Mouse (Mus musculus) liver, postnatal 0 days (tissue): ENCODE results near the gene Cacng4.

Experiments used
- CTCF ChIP-seq: sonication (generic); IDR thresholded peaks from 2 replicates; pipeline ENCODE4 v1.5.1; 2016; ENCODE audit warnings: antibody characterized with exemption, low read depth
- EP300 ChIP-seq: IDR thresholded peaks from 2 replicates; pipeline ENCODE4 v1.6.1; 2016; ENCODE audit warnings: antibody characterized with exemption, low read depth, mild to moderate bottlenecking

GRCm38 (mm10) chr11:107812429-107812828 lies 18.1 kb upstream of the Cacng4 start:
- TF ChIP-seq CTCF (no peak), EP300 (no peak)
